In genomic region chr9:21320619-21321512, GRCm38 (mm10) we compare ENCODE assay signal across 8 mouse cellular contexts. TPM values are rescaled to one million over a fixed set of nuclear protein-coding genes. Genes with fewer than 3 reads are reported as not detected.
DNase-seq lines count a peak whose midpoint lies in the region; ATAC-seq lines count a peak whose summit lies in the region.

TSS of gene Slc44a2 (plus strand) at chr9:21320698.

- peak within 1 kb of the TSS; percentile 70 for H3K9ac ChIP-seq in hindbrain, embryonic 12.5 days

- H3K27ac ChIP-seq in hindbrain, embryonic 12.5 days: peak within 1 kb of the TSS; percentile 40

- DNase-seq in NIH3T3 (ENCODE audit: low read depth): peak; percentile 88
- peak; percentile 93 to 95 for DNase-seq in cerebellum, postnatal 10 days
- DNase-seq in frontal cortex, postnatal 14 days (ENCODE audit: low spot score in 2 of 2): peak; percentile 27 to 66
- peak; percentile 72 to 75 for DNase-seq in layer of hippocampus, postnatal 14 days (ENCODE audit: low spot score in 2 of 2)
- peak; percentile 90 for DNase-seq in lung, postnatal 14 days
- DNase-seq in ovary, postnatal 36 days (ENCODE audit: low spot score): peak; percentile 89
- peak; percentile 93 for DNase-seq in thymus, postnatal 14 days

- no peaks in the 10 kb centered on the region for H3K9me3 ChIP-seq in hindbrain, embryonic 12.5 days (replicated peaks)

- under 1% methylated on average over 52 of the region's 52 CpGs for WGBS in hindbrain, embryonic 12.5 days

- H3K4me3 ChIP-seq in hindbrain, embryonic 12.5 days: peak within 1 kb of the TSS; percentile 70

- ATAC-seq in hindbrain, embryonic 12.5 days (ENCODE audit: low FRiP score): peak; percentile 96

- H3K36me3 ChIP-seq in hindbrain, embryonic 12.5 days: no peaks in the 10 kb centered on the region; the same call in 1 of the 2 replicates

- H3K27me3 ChIP-seq in hindbrain, embryonic 12.5 days: no peaks in the 10 kb centered on the region

- peaks cover 15% of the 10 kb centered on the region for H3K4me1 ChIP-seq in hindbrain, embryonic 12.5 days

- H3K4me2 ChIP-seq in hindbrain, embryonic 12.5 days (replicated peaks): peak within 1 kb of the TSS; percentile 90

RNA-seq across cellular contexts. Expression of gene Slc44a2, which starts in this region (rescaled TPM):
- polyA plus RNA-seq in hindbrain, embryonic 12.5 days (2016; fragmentation: Nextera tagmentation; extraction: Ambion mirVana): 86.8 and 93.2 TPM in 2 replicates
- 10 to 100 TPM; 53.4 to 61.0 TPM for total RNA-seq in layer of hippocampus, postnatal 14 days (2021)

Comparison
In these comparisons a context has a peak if more than half of its experiments do, and no peak if none do; other contexts are left out.
1. Peak in every context shown above with its lines: DNase-seq, ATAC-seq, H3K4me3 ChIP-seq and H3K27ac ChIP-seq.